Mouse (Mus musculus): ENCODE results near the gene 2610301B20Rik.
A peak's percentile ranks its signal among the peaks of the same experiment; 100 is the strongest.
"Not testable (repeated sequence)": the region's sequence is repeated elsewhere in the genome, so short reads cannot be mapped to it uniquely, and the experiment has no call there.

The 2610301B20Rik gene

GRCm38 (mm10) chr4:10905234-10905801 is 31.0 kb downstream of the 2610301B20Rik start:
- DNase-seq (ENCODE audit: inconsistent ontology term) = no peak

GRCm38 (mm10) chr4:10911417-10911816 is 37.1 kb downstream of the 2610301B20Rik start:
- DNase-seq (ENCODE audit: inconsistent ontology term) = not testable (repeated sequence)

- no peak for DNase-seq (ENCODE audit: inconsistent ontology term)
Observed at GRCm38 (mm10) chr4:10911909-10912478, 37.7 kb downstream of the 2610301B20Rik start.

GRCm38 (mm10) chr4:10912611-10913301 is 38.5 kb downstream of the 2610301B20Rik start:
- peak; percentile 77 for DNase-seq (ENCODE audit: inconsistent ontology term)

GRCm38 (mm10) chr4:10913409-10913808 is 39.1 kb downstream of the 2610301B20Rik start:
- DNase-seq (ENCODE audit: inconsistent ontology term) = no peak

GRCm38 (mm10) chr4:10914766-10915165 is 40.5 kb downstream of the 2610301B20Rik start:
- DNase-seq (ENCODE audit: inconsistent ontology term) = no peak

GRCm38 (mm10) chr4:10915271-10915670 is 41.0 kb downstream of the 2610301B20Rik start:
- no peak for DNase-seq (ENCODE audit: inconsistent ontology term)

GRCm38 (mm10) chr4:10918402-10918801 is 44.1 kb downstream of the 2610301B20Rik start:
- DNase-seq (ENCODE audit: inconsistent ontology term) = no peak

- no peak for DNase-seq (ENCODE audit: inconsistent ontology term)
Observed at GRCm38 (mm10) chr4:10919097-10919496, 44.8 kb downstream of the 2610301B20Rik start.

GRCm38 (mm10) chr4:10919530-10919929 is 45.2 kb downstream of the 2610301B20Rik start:
- DNase-seq (ENCODE audit: inconsistent ontology term) = no peak

- DNase-seq (ENCODE audit: inconsistent ontology term) = no peak
Observed at GRCm38 (mm10) chr4:10919987-10920386, 45.7 kb downstream of the 2610301B20Rik start.

GRCm38 (mm10) chr4:10920622-10921021 is 46.3 kb downstream of the 2610301B20Rik start:
- DNase-seq (ENCODE audit: inconsistent ontology term) = no peak

GRCm38 (mm10) chr4:10923180-10923579 is 48.9 kb downstream of the 2610301B20Rik start:
- DNase-seq (ENCODE audit: inconsistent ontology term) = peak; percentile 71

- DNase-seq (ENCODE audit: inconsistent ontology term) = no peak
Observed at GRCm38 (mm10) chr4:10924140-10924539, 49.8 kb downstream of the 2610301B20Rik start.

- DNase-seq (ENCODE audit: inconsistent ontology term) = no peak
Observed at GRCm38 (mm10) chr4:10924541-10924940, 50.2 kb downstream of the 2610301B20Rik start.

- no peak for DNase-seq (ENCODE audit: inconsistent ontology term)
Observed at GRCm38 (mm10) chr4:10926416-10926815, 52.1 kb downstream of the 2610301B20Rik start.

- DNase-seq (ENCODE audit: inconsistent ontology term) = no peak
Observed at GRCm38 (mm10) chr4:10928158-10928557, 53.9 kb downstream of the 2610301B20Rik start.

- no peak for DNase-seq (ENCODE audit: inconsistent ontology term)
Observed at GRCm38 (mm10) chr4:10929726-10930125, 55.4 kb downstream of the 2610301B20Rik start.

- no peak for DNase-seq (ENCODE audit: inconsistent ontology term)
Observed at GRCm38 (mm10) chr4:10931040-10931439, 56.7 kb downstream of the 2610301B20Rik start.

GRCm38 (mm10) chr4:10932091-10932745 is 57.9 kb downstream of the 2610301B20Rik start:
- peak; percentile 35 for DNase-seq (ENCODE audit: inconsistent ontology term)

- DNase-seq (ENCODE audit: inconsistent ontology term) = no peak
Observed at GRCm38 (mm10) chr4:10932782-10933181, 58.5 kb downstream of the 2610301B20Rik start.

GRCm38 (mm10) chr4:10936766-10937165 is 62.5 kb downstream of the 2610301B20Rik start:
- DNase-seq (ENCODE audit: inconsistent ontology term) = no peak
